Mouse (Mus musculus): ENCODE measurements at regions not wholly inside any gene's neighbourhood (a gene's known extent, or its start where the extent isn't known, plus 50 kb on each side); places are given as distances from the start of the nearest gene placed in this dataset.

DNA sequence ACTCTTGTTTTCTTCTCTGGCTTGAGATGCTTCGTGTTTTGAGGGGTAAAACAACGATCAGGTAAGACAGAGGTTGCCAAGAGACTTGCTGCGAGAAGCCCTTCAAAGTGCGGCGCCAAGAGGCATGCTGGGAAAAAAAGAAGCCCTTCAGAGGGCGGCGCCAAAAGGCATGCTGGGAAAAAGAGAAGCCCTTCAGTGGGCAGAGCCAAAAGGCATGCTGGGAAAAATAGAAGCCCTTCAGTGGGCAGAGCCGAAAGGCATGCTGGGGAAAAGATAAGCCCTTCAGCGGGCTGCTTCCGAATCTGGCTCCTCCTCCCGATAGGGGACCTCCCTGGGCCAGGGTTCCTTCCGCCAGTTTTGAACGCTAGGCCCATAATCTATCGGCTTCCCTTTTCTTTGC, 169.5 kb downstream of the Bmp7 start:
- no peak for DNase-seq (ENCODE audit: extremely low read depth, low read depth, low spot score)

DNA sequence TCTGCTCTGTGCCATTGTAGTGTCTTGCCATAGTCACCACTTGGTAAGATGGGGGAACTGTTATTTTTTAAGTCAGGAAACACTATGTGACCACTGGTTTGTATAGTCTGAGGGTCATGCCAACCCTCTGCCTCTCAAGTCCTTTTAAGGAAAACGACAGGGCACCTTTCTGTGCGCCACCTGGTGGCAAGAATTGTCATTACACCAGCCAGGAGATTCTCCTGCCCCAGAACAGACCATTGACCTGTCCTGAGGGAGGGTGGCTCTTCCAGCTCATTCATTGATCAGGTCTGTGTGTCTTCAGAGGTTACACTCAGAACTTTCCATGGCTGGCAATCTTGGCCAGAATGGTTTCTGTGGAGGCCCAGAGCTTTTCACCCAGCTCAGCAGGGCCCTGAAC, 166.9 kb downstream of the Bmp7 start:
- DNase-seq (ENCODE audit: extremely low read depth, low read depth, low spot score) = no peak

DNA sequence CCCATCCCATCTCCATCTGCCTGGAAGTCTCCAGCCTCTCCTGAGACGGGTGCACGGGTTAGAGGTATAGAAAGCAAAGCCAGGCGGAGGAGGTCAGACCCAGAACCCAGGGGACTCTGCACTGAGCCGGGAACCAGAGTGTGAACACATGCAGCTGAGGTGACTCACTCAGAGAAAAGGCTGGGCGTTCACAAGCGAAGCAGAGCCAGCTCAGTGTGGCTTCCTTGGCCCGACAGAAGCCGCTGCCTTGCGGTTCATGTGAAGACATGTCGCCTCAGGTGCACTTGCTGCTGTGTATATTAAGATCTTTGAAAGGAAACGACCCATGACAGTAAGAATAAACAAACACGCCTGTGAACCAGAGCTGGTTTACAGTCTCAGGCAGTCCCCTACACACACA, 163.6 kb downstream of the Bmp7 start:
- DNase-seq (ENCODE audit: extremely low read depth, low read depth, low spot score) = no peak

DNA sequence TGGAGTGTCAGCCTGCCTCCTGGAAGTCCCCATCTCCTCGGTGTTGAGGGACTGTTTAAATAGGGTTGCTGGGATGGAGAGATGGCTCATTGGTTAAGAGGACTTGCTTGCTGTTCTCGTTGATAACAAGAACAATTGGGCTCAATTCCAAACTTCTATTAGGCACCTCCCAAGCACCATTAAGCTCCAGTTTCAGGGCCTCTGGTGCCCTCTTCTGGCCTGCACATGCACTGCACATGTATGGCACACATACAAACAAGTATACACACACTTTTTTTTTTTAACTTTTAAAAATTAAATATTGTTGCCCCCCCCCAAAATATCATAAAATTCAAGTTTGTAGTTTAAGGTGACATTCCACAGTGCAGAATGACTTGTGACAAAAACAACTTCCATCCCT, 162.3 kb downstream of the Bmp7 start:
- DNase-seq (ENCODE audit: extremely low read depth, low read depth, low spot score) = no peak

DNA sequence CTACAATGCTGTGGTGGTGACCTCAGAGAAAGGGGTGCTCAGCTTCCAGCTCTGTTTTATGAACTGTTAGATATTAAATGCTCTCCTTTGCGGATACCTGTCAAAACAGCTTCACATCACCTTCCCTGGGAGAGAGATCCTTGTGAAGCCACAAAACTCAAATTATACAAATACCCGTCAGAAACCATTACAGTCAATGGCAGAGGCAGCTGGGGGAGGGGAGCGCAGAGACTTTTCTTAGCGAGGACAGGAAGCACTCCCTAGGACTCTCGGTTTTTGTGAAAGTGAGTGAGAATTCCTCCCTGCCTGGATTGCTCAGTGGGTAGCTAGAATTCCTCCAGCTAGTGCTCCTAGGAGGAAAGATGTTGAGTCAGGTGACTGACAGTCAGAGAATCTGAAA, 161.0 kb downstream of the Bmp7 start:
- DNase-seq (ENCODE audit: extremely low read depth, low read depth, low spot score) = no peak

DNA sequence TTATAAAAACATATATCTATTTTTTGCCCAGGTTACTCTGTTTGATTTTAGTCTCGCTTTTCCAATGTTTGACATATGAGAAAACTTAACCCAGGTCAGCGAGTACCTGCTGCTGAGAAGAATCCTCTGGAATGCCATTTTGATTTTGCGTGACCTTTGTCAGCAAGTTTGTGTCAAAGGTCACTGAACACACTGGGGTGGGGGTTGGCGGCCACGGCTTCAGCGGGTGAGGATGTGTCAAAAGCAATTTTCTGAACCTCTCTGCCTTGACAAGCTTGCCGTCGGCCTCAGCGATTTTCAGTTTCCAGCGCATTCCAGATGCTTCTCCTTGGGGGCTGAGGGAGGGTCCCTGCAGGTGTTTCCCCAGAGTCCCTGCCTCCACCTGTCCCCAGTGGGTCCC, 157.4 kb downstream of the Bmp7 start:
- DNase-seq (ENCODE audit: extremely low read depth, low read depth, low spot score) = no peak

DNA sequence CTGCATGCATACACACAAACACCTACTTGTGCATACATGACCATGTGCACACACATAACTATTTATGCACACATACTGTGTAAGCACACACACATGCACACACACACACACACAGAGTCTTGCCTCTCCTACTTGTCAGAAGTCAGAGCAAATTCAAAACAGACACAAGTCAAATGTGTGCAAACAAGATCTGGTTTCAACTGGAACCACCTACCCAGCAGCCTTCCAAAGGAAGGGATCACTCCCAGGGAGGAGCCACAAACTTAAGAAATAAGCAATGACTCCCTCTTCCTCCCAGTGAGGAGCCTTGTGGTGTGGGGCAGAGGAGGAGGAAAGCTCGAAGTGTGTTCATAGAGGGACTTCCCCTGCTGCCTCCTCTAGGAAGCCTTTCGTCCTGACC, 153.8 kb downstream of the Bmp7 start:
- DNase-seq (ENCODE audit: extremely low read depth, low read depth, low spot score) = no peak

DNA sequence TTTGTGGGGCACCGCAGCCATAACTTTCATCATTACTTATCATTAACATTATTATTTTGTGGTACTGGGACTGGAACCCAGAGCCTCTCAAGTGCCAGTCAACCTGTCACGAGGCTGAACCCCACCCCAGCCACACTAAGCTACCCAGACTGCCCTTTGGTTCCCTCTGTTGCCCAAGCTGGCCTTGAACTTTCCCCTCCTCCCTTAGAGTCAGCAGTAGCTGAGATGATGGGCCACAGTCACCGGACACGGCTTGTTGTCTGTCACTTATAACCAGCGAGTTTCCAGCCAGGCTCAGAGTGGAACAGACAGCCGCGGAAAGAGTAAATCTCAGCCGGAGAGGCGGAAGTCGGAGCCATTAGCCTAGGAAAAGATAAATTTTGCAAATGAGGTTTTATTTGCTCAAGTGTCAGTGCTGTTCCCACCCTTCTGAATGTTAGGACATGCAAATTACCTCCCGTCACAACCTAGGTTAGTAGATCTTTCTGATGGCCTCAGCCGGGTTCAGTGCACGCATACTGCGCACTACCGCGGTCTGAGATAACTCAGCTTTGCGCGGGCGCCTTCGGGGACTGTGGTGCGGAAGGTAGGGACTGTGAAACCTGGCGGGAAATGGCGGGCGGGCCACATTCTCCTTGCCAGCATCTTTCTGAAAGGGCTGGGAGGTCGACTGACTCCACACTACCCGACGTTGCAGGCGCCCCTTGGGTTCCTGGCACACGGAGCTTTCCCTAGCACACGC, 152.7 kb downstream of the Bmp7 start:
- DNase-seq (ENCODE audit: extremely low read depth, low read depth, low spot score) = no peak

DNA sequence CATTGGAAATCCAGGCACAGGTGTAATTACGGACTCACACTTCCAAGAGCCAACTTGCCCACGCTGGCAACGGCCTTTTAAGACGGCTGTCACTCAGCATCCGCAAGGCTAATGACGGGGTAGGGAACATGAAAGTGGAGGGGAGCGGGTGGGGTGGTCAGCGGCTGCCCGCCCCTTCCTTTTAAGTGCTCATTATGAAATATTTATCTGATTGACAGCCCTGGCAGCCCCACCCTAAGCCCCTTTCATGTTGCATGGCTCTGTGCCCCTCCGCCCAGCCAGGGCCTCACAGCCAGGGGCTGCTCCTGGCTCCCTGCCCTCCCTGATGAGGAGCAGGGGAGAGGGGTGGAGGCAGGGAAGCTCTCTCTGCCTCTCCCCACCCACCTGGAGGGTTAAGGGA, 150.9 kb downstream of the Bmp7 start:
- DNase-seq (ENCODE audit: extremely low read depth, low read depth, low spot score) = no peak

DNA sequence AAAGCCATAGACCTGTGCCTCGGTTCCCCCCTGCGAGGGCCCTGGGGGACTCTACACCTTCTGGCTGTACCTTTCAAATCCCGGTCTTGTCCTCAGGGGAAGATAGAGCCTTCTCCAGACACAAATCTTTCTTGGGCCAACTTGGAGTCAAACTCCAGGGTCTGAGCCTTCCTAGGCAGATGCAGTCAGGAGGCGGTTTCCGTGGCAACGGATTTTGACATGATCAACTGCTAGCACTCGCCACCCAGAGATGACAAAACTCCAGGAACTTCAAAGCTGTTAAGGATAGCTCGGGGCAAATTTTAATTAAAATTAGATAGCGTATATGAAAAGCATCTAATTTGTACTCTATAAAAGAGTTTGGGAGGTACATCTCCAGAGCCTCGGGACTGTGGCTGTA, 147.6 kb downstream of the Bmp7 start:
- DNase-seq (ENCODE audit: extremely low read depth, low read depth, low spot score) = no peak

DNA sequence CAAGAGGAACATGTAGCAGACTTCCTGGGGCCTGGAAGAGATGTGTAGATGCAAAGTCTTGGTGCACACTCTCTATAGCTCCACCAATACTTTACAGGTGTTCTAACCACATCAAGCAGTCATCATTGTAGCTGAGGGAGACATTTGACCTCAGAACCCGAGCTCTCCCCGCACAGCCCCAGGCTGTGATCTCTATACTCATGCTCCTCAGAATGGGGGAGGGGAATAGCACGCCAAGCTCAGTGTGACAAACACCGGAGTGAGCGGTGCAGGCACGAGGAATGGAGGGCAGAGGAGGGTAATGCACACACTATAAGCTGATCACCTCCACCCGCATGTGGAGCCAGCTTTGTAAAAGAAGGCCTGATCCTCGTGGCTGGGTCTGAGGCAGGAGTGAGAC, 146.1 kb downstream of the Bmp7 start:
- no peak for DNase-seq (ENCODE audit: extremely low read depth, low read depth, low spot score)

DNA sequence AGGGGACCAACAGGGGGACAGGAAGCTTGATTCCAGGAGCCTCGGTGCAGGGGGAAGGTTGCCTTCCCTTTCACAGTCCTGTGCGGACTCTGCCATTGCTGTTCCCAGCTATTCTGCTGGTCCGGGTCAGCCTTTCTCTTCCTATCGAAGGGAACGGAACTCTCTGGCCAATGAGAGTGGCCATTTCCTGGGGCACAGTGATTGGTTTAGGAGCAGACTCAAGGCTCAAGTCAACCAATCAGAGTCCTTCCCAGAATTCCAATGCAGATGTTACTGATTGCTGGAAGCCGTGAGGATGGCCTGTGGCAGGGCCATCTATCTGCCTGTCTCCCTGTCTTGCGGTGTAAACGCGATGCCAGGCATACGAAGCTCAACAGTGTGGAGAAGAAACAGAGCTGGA, 145.3 kb downstream of the Bmp7 start:
- DNase-seq (ENCODE audit: extremely low read depth, low read depth, low spot score) = no peak

DNA sequence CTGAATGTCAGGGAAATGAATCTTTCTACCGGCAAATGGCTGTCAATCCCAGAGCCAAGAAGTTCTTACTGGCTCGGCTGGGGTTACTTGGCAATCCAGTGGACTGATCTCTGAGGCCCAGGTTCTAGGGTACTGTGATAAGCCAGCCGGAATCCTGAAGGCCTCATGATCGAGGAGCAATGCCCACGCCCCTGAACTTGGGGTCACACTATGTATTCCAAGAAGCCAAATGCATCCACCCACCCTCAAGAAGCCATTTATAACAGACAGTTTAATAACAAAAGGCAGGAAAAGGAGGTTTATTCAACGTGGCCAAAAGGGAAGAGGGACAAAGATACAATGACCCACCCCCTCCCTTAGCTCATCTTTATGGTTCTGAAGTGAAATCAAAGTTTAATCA, 144.0 kb downstream of the Bmp7 start:
- DNase-seq (ENCODE audit: extremely low read depth, low read depth, low spot score) = no peak

DNA sequence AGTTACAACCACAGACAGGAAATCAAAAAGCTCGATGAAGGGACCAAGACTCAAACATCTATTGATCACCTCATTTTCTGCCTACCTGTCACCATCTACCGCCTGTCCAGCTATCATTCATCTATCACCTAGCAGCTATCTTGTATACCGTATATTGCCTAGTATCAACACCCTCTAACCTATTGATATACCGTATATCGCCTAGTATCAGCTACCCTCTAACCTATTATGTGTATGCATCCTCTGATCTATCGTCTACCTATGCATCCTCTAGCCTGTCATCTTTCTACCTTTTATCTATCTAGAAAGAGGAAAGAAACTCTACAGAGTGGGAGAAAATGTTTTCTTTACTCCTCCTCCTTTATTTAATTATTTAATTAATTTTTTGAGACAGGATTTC, 143.2 kb downstream of the Bmp7 start:
- DNase-seq (ENCODE audit: extremely low read depth, low read depth, low spot score) = no peak

DNA sequence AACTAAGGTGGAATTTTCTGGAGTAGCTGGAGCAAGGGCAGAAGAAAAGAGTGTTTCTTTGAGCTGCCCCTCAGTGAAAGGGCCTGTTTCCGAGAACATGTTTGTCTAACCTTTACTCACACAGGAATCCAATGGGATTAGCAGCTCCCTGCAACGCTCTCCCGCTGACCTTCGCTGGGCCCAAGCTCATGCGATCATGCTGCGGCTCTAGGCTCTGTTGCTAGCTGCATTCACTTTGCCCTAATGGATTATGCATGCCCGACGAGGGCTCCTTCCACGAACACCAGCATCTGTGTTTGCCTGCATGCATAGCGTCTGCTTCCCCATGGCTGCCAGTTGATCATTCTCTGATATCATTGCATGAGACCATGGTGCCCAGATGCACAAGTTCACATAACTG, 140.2 kb downstream of the Bmp7 start:
- DNase-seq (ENCODE audit: extremely low read depth, low read depth, low spot score) = no peak

DNA sequence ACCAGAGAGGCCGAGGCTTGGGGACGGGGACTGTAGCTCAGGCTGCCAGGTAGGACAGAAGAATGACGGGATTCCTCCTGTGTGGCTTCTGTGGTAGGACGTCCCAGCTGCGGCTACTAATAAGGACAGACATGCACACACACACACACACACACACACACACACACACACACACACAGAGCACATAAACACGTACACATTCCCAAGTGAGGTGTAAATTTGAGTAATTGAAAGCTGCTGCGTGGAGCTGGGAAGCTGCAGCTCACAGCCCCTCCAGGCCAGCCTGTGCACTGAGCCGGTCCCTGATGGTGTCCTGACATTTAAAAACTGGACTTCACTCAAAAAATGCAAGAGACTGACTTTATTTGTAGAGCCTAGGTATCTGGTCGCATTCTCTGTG, 139.3 kb downstream of the Bmp7 start:
- no peak for DNase-seq (ENCODE audit: extremely low read depth, low read depth, low spot score)

DNA sequence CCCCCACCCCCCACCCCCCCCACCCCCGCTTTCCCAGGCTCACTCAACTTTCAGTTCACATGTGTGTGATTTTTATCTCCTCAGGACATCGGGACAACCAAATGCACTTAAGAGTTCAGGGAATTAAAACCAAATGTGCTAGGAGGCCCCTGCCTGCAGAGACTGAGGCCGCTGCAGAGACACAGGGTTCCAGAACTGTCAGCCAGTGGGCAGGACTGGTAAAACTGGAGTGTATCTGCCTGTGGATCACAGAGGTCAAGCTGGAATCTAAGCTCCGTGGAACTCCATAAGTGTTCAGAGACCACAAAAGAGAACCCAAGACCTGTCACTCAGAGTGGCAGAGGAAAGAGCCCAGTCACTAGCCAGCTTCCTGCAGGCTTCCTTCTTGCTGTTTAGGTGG, 138.3 kb downstream of the Bmp7 start:
- DNase-seq (ENCODE audit: extremely low read depth, low read depth, low spot score) = no peak

DNA sequence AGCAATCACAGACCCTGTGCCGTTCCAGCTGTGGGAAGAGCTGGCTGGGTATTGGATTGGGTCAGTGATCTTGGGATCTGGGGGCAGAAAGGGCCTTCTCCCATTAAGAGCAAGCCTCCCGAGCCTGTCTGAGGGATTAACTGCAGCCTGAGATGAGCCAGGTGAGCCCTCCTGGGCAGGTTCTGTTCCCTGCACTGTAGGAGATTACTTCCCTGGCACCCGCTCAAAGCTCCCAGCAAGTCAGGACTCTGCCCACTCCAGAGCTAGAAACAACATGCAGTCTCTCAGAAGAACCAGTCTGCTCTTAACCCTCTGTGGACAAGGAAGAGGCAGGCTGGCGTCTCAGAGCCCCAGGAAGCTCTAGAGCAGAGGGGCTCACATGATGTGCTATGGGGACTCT, 132.7 kb downstream of the Bmp7 start:
- DNase-seq (ENCODE audit: extremely low read depth, low read depth, low spot score) = peak; percentile 91

DNA sequence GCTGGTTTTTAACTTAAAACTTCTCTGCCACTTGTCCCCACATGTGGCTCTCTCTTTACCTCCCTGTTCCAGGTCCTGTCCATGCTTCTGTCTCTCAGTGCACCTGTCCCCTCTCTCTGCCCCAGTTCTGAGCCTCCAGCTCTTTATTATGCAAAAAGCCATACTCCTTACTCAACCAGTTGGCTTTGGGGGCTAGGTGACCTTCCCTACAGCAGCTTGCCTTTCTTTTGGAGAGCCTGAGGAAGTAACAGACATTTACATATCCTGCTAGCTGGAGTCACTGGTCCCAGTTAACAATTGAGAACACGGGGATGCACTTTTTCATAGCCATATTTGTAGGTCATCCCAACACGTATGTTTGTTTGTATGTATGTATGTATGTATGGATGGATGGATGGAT, 130.8 kb downstream of the Bmp7 start:
- no peak for DNase-seq (ENCODE audit: extremely low read depth, low read depth, low spot score)

DNA sequence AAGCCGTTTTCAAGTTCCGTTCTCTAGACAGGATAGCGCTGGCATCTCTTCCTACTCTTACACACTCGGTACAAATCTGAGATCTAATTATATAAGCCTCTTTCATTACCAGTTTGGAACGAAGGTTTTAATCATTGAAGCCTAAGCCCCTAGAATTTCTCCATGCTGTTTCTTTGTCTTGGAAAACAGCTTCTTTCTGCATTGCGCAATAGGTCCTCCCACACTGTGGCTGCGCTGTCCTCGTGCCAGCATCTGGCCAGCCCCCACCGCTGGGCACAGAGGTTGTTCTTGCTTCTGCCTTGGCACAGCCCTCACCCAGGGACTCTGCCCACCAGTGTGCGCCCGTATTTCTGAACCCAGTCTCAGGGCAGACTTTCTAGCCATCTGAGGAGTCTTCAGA, 126.8 kb downstream of the Bmp7 start:
- DNase-seq (ENCODE audit: extremely low read depth, low read depth, low spot score) = peak; percentile 76

DNA sequence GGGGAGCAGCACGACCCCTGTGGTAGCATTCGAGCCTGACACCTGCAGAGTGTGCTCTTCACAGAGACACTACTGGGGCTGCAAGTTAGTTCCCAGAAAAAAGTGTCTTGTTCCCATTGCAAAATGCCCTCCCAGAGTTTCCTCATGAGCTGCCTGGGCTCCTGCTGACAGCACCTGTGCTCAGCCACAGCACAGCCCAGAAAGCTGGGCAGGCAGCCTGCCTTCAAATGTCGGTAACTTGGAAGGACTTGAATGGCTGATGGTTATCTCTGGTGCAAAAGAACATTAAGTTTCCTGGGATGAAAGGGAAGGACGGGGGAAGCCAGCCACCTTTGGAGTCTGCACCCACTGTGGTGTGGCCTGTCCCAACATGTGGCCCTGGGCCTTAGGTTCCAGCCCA, 126.2 kb downstream of the Bmp7 start:
- DNase-seq (ENCODE audit: extremely low read depth, low read depth, low spot score) = peak; percentile 94

DNA sequence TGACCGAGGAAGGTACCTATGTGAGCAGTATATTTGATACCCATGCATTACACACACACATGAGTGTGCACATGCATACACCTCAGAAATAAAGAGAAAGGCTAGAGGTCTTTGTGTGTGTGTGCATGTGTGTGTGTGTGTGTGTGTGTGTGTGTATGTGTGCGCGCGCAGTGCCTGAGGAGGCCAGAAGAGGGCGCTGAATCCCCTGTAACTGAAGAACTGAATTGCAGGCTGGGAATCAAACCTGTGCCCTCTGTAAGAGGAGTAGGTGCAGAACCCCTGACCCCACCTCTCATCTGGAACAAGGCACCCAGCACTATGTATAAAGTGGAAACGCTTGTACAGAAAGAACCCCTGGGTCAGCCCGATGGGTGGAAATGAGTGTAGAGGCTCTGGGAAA, 125.0 kb downstream of the Bmp7 start:
- no peak for DNase-seq (ENCODE audit: extremely low read depth, low read depth, low spot score)

DNA sequence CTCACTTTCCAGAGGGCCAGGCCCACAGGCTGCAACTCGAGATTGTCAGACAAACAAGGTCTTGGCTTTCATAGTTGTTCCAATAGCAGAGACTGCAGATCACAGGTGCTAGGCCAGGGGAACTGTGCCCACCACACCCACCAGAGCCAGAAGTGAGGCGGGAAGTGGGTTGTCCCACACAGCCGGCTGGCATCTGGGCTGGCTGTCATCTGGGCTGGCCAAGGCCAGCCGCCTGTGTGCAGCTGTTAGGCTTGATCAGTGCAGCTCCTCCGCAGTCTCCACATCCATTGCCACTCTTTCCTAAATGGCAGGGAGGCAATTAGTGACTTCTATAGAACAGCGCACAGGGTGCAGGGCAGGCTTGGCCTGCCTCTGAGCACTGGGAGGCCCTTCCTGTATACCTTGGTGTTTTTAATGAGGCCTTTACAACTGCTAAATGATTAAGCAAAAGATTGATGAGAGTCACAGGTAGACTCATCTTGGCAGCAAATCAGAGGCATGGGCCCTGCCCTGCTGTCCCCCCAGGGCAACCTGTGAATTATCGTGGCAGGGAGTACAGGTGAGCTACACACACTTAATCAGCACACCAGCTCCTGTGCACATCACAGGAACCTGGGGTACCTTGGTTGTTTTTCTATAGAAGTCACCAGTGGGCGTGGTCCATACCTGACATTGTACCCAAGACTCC, 122.9 kb downstream of the Bmp7 start:
- DNase-seq (ENCODE audit: extremely low read depth, low read depth, low spot score) = no peak

Data from fat pad, adult 2 months (tissue).